Comparison of ENCODE assay signal across 8 mouse cellular contexts in genomic region chr13:78202574-78203347, GRCm38 (mm10). TPM values are rescaled to one million over a fixed set of nuclear protein-coding genes. Genes with fewer than 3 reads are reported as not detected.
DNase-seq lines count a peak whose midpoint lies in the region; ATAC-seq and TF ChIP-seq lines count a peak whose summit lies in the region.

No protein-coding gene starts in this region.

- H3K79me2 ChIP-seq in liver, adult 2 months (ENCODE audit: control insufficient read depth, insufficient read depth, low read length): no peaks in the 10 kb centered on the region

- WGBS in liver, adult 2 months: 5% methylated on average over 47 of the region's 47 CpGs
- WGBS in limb, embryonic 10.5 days: under 1% methylated on average over 47 of the region's 47 CpGs

- TF ChIP-seq CTCF in liver, adult 2 months (IDR thresholded peaks at IDR 0.05; ENCODE audit: low read depth, low read length): no peak

- peak overlapping the region; percentile 44 for H3K9ac ChIP-seq in liver, adult 2 months (ENCODE audit: low read depth, low read length)

- H3K4me1 ChIP-seq in liver, adult 2 months (ENCODE audit: control insufficient read depth, insufficient read depth, low read length): no peaks in the 10 kb centered on the region
- H3K4me1 ChIP-seq in limb, embryonic 10.5 days: peaks cover 43% of the 10 kb centered on the region

- TF ChIP-seq POLR2A in liver, adult 2 months (IDR thresholded peaks at IDR 0.05; ENCODE audit: extremely low read depth, insufficient read depth, low read length): no peak

- no peaks in the 10 kb centered on the region for H3K36me3 ChIP-seq in liver, adult 2 months (ENCODE audit: control insufficient read depth, insufficient read depth, low read length)
- no peaks in the 10 kb centered on the region for H3K36me3 ChIP-seq in limb, embryonic 10.5 days

- H3K27ac ChIP-seq in liver, adult 2 months (replicated peaks; ENCODE audit: insufficient read depth, low read depth, low read length): peak overlapping the region; percentile 39
- H3K27ac ChIP-seq in limb, embryonic 10.5 days: peak overlapping the region; percentile 90

- peak overlapping the region; percentile 79 for H3K4me3 ChIP-seq in liver, adult 2 months (ENCODE audit: insufficient read depth, low read depth, low read length)
- H3K4me3 ChIP-seq in limb, embryonic 10.5 days: peak overlapping the region; percentile 88

- peaks cover 19% of the 10 kb centered on the region for H3K27me3 ChIP-seq in liver, adult 2 months (ENCODE audit: control insufficient read depth, insufficient read depth, low read length)
- peaks cover 57% of the 10 kb centered on the region for H3K27me3 ChIP-seq in limb, embryonic 10.5 days (ENCODE audit: low read depth, poor library complexity, severe bottlenecking)

- no peak for ATAC-seq in megakaryocyte progenitor cell, adult 5-6 weeks (replicated peaks; ENCODE audit: poor library complexity)

- no peak for DNase-seq in liver, adult 2 months (ENCODE audit: extremely low read depth, low read depth, low spot score)
- no peak for DNase-seq in liver
- DNase-seq in ZHBTc4 (ENCODE audit: low read depth, low spot score): peak; percentile 56
- DNase-seq in embryo, embryonic 10.5 days (ENCODE audit: low spot score): peak; percentile 56
- peak; percentile 23 for DNase-seq in heart, postnatal 4 days
- DNase-seq in limb, embryonic 10.5 days (ENCODE audit: low spot score): peak; percentile 80
- DNase-seq in retina, embryonic 14.5 days (ENCODE audit: low spot score): peak; percentile 53

- no peaks in the 10 kb centered on the region for H3K9me3 ChIP-seq in limb, embryonic 10.5 days (replicated peaks)

RNA-seq across cellular contexts. Expression of gene Nr2f1, which starts 3.2 kb away (rescaled TPM):
- 0.37 and 1.3 TPM in 2 replicates for total RNA-seq in liver, adult 2 months (2014; rRNA removed)
- 0.80 and 2.2 TPM in 2 replicates for polyA plus RNA-seq in liver, adult 2 months (2012; rRNA removed)
- total RNA-seq in heart, postnatal 4 days (2021): 1 to 10 TPM; 4.6 to 4.8 TPM
- 18.2 and 19.6 TPM in 2 replicates for polyA plus RNA-seq in limb, embryonic 10.5 days (2016; fragmentation: Nextera tagmentation; extraction: Ambion mirVana)
- not detected in 2 replicates for total RNA-seq in megakaryocyte progenitor cell, adult 5-6 weeks (2015)
- not detected in 2 replicates for total RNA-seq in megakaryocyte progenitor cell, adult 5-6 weeks (2017)

Comparison
In these comparisons a context has a peak if more than half of its experiments do, and no peak if none do; other contexts are left out.
1. DNase-seq: peak in ZHBTc4 (single experiment), embryo, embryonic 10.5 days (single experiment), heart, postnatal 4 days (single experiment), limb, embryonic 10.5 days (single experiment) and retina, embryonic 14.5 days (single experiment); none in liver, adult 2 months (single experiment) and liver (single experiment).